Mouse (Mus musculus): Measurements from ENCODE around the gene Twf1. TPM values are rescaled to one million over a fixed set of nuclear protein-coding genes. Genes with fewer than 3 reads are reported as not detected.

The Twf1 gene
- 86.1 and 88.7 TPM in 2 replicates for polyA plus RNA-seq (2015; fragmentation: Nextera tagmentation; extraction: Ambion mirVana)

- Histone ChIP-seq H3K27me3 (no peaks in the 10 kb centered on the region), H3K36me3 (peaks cover 16% of the 10 kb centered on the region), H3K4me3 (peak within 1 kb of the TSS; percentile 75), H3K9ac (peak within 1 kb of the TSS; percentile 87), H3K9me3 (no peaks in the 10 kb centered on the region), H3K4me2 (peak within 1 kb of the TSS; percentile 73), H3K27ac (peak within 1 kb of the TSS; percentile 38), H3K4me1 (peaks cover 11% of the 10 kb centered on the region; the same call in 1 of the 2 replicates)
- ATAC-seq (ENCODE audit: borderline replicate concordance, extremely low read depth, low FRiP score, low TSS enrichment): peak; percentile 100
- under 1% methylated on average over 62 of the region's 70 CpGs for WGBS
Measured at GRCm38 (mm10) chr15:94589219-94590075, at the start of gene Twf1. Gene Twf1 (minus strand): TSS chr15:94589889.

GRCm38 (mm10) chr15:94639126-94639525 lies 49.4 kb upstream of the Twf1 start:
- Histone ChIP-seq H3K27ac (no peak overlapping the region), H3K36me3 (no peaks in the 10 kb centered on the region), H3K9ac (no peak overlapping the region), H3K9me3 (no peaks in the 10 kb centered on the region), H3K4me1 (no peaks in the 10 kb centered on the region), H3K27me3 (no peaks in the 10 kb centered on the region), H3K4me2 (no peak overlapping the region), H3K4me3 (no peak overlapping the region)
- ATAC-seq (ENCODE audit: borderline replicate concordance, extremely low read depth, low FRiP score, low TSS enrichment): no peak
- 74% methylated on average over 2 of the region's 2 CpGs for WGBS

- no peaks in the 10 kb centered on the region for H3K4me1 ChIP-seq
- no peak overlapping the region for H3K4me3 ChIP-seq
- H3K36me3 ChIP-seq: no peaks in the 10 kb centered on the region
- no peak overlapping the region for H3K27ac ChIP-seq
- H3K9ac ChIP-seq: no peak overlapping the region
- H3K27me3 ChIP-seq: no peaks in the 10 kb centered on the region
- no peak overlapping the region for H3K4me2 ChIP-seq
- no peak for ATAC-seq (ENCODE audit: borderline replicate concordance, extremely low read depth, low FRiP score, low TSS enrichment)
- 71% methylated on average over 2 of the region's 2 CpGs for WGBS
- no peaks in the 10 kb centered on the region for H3K9me3 ChIP-seq
Measured at GRCm38 (mm10) chr15:94638207-94638606, 48.5 kb upstream of the Twf1 start.

- Histone ChIP-seq H3K9me3 (no peaks in the 10 kb centered on the region), H3K9ac (no peak overlapping the region), H3K4me2 (no peak overlapping the region), H3K27ac (no peak overlapping the region), H3K4me3 (no peak overlapping the region), H3K36me3 (no peaks in the 10 kb centered on the region), H3K27me3 (peaks cover 13% of the 10 kb centered on the region), H3K4me1 (no peaks in the 10 kb centered on the region)
- ATAC-seq (ENCODE audit: borderline replicate concordance, extremely low read depth, low FRiP score, low TSS enrichment): no peak
- WGBS: 65% methylated on average over 11 of the region's 11 CpGs
Measured at GRCm38 (mm10) chr15:94634524-94634923, 44.8 kb upstream of the Twf1 start.

- H3K9ac ChIP-seq: no peak overlapping the region
Measured at GRCm38 (mm10) chr15:94630553-94630952, 40.9 kb upstream of the Twf1 start.

GRCm38 (mm10) chr15:94628830-94629601 lies 39.3 kb upstream of the Twf1 start, which contains the start of gene Tmem117:
Gene Tmem117 (plus strand): TSS chr15:94629232.
- H3K4me2 ChIP-seq: peak within 1 kb of the TSS; percentile 94
- peaks cover 27% of the 10 kb centered on the region for H3K27me3 ChIP-seq
- ATAC-seq (ENCODE audit: borderline replicate concordance, extremely low read depth, low FRiP score, low TSS enrichment): peak; percentile 81
- no peaks in the 10 kb centered on the region for H3K9me3 ChIP-seq
- H3K9ac ChIP-seq: peak within 1 kb of the TSS; percentile 41
- H3K4me3 ChIP-seq: peak within 1 kb of the TSS; percentile 53
- under 1% methylated on average over 67 of the region's 96 CpGs for WGBS
- no peak within 1 kb of the TSS for H3K27ac ChIP-seq
- no peaks in the 10 kb centered on the region for H3K36me3 ChIP-seq
- no peaks in the 10 kb centered on the region for H3K4me1 ChIP-seq

More at GRCm38 (mm10) chr15:94630553-94630952, 40.9 kb upstream of the Twf1 start:
- Histone ChIP-seq H3K4me1 (no peaks in the 10 kb centered on the region), H3K27me3 (peaks cover 27% of the 10 kb centered on the region), H3K9me3 (no peaks in the 10 kb centered on the region), H3K4me3 (no peak overlapping the region), H3K27ac (no peak overlapping the region), H3K4me2 (no peak overlapping the region), H3K36me3 (no peaks in the 10 kb centered on the region)
- no peak for ATAC-seq (ENCODE audit: borderline replicate concordance, extremely low read depth, low FRiP score, low TSS enrichment)
- WGBS: 57% methylated on average over 4 of the region's 4 CpGs

- peak overlapping the region; percentile 53 for H3K4me3 ChIP-seq
- H3K4me2 ChIP-seq: peak overlapping the region; percentile 94
- H3K9ac ChIP-seq: no peak overlapping the region; the same call in 1 of the 2 replicates
- no peaks in the 10 kb centered on the region for H3K9me3 ChIP-seq
- no peak for ATAC-seq (ENCODE audit: borderline replicate concordance, extremely low read depth, low FRiP score, low TSS enrichment)
- H3K27me3 ChIP-seq: peaks cover 27% of the 10 kb centered on the region
- no peak overlapping the region for H3K27ac ChIP-seq
- WGBS: 39% methylated on average over 2 of the region's 2 CpGs
- no peaks in the 10 kb centered on the region for H3K36me3 ChIP-seq
- no peaks in the 10 kb centered on the region for H3K4me1 ChIP-seq
Measured at GRCm38 (mm10) chr15:94628463-94628829, 38.8 kb upstream of the Twf1 start.

- H3K27me3 ChIP-seq: no peaks in the 10 kb centered on the region
- H3K9me3 ChIP-seq: no peaks in the 10 kb centered on the region
- H3K4me2 ChIP-seq: no peak overlapping the region
- no peak overlapping the region for H3K9ac ChIP-seq
- H3K4me1 ChIP-seq: no peaks in the 10 kb centered on the region
- no peak overlapping the region for H3K27ac ChIP-seq
- no peak overlapping the region for H3K4me3 ChIP-seq
- H3K36me3 ChIP-seq: no peaks in the 10 kb centered on the region
- ATAC-seq (ENCODE audit: borderline replicate concordance, extremely low read depth, low FRiP score, low TSS enrichment): no peak; the same call in 1 of the 2 replicates
Measured at GRCm38 (mm10) chr15:94620909-94621308, 31.2 kb upstream of the Twf1 start.

GRCm38 (mm10) chr15:94616036-94616435 lies 26.3 kb upstream of the Twf1 start:
- Histone ChIP-seq H3K9ac (no peak overlapping the region), H3K4me2 (no peak overlapping the region), H3K9me3 (no peaks in the 10 kb centered on the region), H3K4me1 (no peaks in the 10 kb centered on the region), H3K4me3 (no peak overlapping the region), H3K27ac (no peak overlapping the region), H3K27me3 (no peaks in the 10 kb centered on the region), H3K36me3 (no peaks in the 10 kb centered on the region)
- no peak for ATAC-seq (ENCODE audit: borderline replicate concordance, extremely low read depth, low FRiP score, low TSS enrichment)
- 83% methylated on average over 11 of the region's 11 CpGs for WGBS

- Histone ChIP-seq H3K9me3 (no peaks in the 10 kb centered on the region), H3K27me3 (no peaks in the 10 kb centered on the region), H3K4me2 (no peak overlapping the region), H3K9ac (no peak overlapping the region), H3K4me3 (no peak overlapping the region), H3K27ac (no peak overlapping the region), H3K36me3 (no peaks in the 10 kb centered on the region), H3K4me1 (no peaks in the 10 kb centered on the region)
- ATAC-seq (ENCODE audit: borderline replicate concordance, extremely low read depth, low FRiP score, low TSS enrichment): no peak
- 90% methylated on average over 8 of the region's 8 CpGs for WGBS
Measured at GRCm38 (mm10) chr15:94607768-94608167, 18.1 kb upstream of the Twf1 start.

- Histone ChIP-seq H3K27ac (no peak overlapping the region), H3K4me3 (no peak overlapping the region), H3K4me1 (no peaks in the 10 kb centered on the region), H3K9me3 (no peaks in the 10 kb centered on the region), H3K4me2 (no peak overlapping the region), H3K36me3 (no peaks in the 10 kb centered on the region), H3K27me3 (no peaks in the 10 kb centered on the region), H3K9ac (no peak overlapping the region)
- ATAC-seq (ENCODE audit: borderline replicate concordance, extremely low read depth, low FRiP score, low TSS enrichment): no peak
- WGBS: 63% methylated on average over 3 of the region's 3 CpGs
Measured at GRCm38 (mm10) chr15:94602441-94602840, 12.8 kb upstream of the Twf1 start.

GRCm38 (mm10) chr15:94601339-94601738 lies 11.7 kb upstream of the Twf1 start:
- no peak overlapping the region for H3K4me3 ChIP-seq
- no peaks in the 10 kb centered on the region for H3K4me1 ChIP-seq
- H3K4me2 ChIP-seq: no peak overlapping the region
- 25% methylated on average over 3 of the region's 3 CpGs for WGBS
- no peaks in the 10 kb centered on the region for H3K36me3 ChIP-seq
- no peak overlapping the region for H3K27ac ChIP-seq
- no peaks in the 10 kb centered on the region for H3K27me3 ChIP-seq
- no peak overlapping the region for H3K9ac ChIP-seq
- ATAC-seq (ENCODE audit: borderline replicate concordance, extremely low read depth, low FRiP score, low TSS enrichment): 0 out of 2 replicates have a peak, but pooled peaks have one; percentile 27
- no peaks in the 10 kb centered on the region for H3K9me3 ChIP-seq
